Mouse (Mus musculus) C2C12 (cell line): ENCODE measurements at regions not wholly inside any gene's neighbourhood (a gene's known extent, or its start where the extent isn't known, plus 50 kb on each side); places are given as distances from the start of the nearest gene placed in this dataset.

Experiments used
- CTCF ChIP-seq: IDR thresholded peaks from one replicate; pipeline ENCODE4 v1.5.1; 2011; ENCODE audit not compliant: control insufficient read depth, insufficient read depth, insufficient read length
- MAX ChIP-seq: IDR thresholded peaks from one replicate; pipeline ENCODE4 v1.6.1; 2011; ENCODE audit warnings: mild to moderate bottlenecking, control low read depth
- MYOG ChIP-seq: IDR thresholded peaks from one replicate; pipeline ENCODE4 v1.6.1; 2011; ENCODE audit not compliant: control insufficient read depth, insufficient read length; ENCODE audit errors: extremely low read depth
- USF1 ChIP-seq: IDR thresholded peaks from one replicate; pipeline ENCODE4 v1.6.1; 2011; ENCODE audit warnings: low read depth, mild to moderate bottlenecking, control low read depth, moderate library complexity

- TF ChIP-seq CTCF (no peak), MAX (no peak), MYOG (no peak), USF1 (no peak)
Measured at GRCm38 (mm10) chr6:117570791-117571190, 270.2 kb upstream of the Zfp637 start.
